Mouse (Mus musculus) stomach, embryonic 16.5 days (tissue): Measurements from ENCODE around the gene Cfap77. TPM values are rescaled to one million over a fixed set of nuclear protein-coding genes. Genes with fewer than 3 reads are reported as not detected.

ENCODE experiments used
- ATAC-seq: fragments of 200-750 bp; cut with Nextera tagmentation; 2 replicates; pipeline ENCODE4 v1.8.0; 2017; ENCODE audit warnings: moderate number of reproducible peaks, moderate TSS enrichment; ENCODE audit not compliant: insufficient read depth, low FRiP score
- H3K27ac ChIP-seq: fragments of 300-500 bp; sonication (generic); 2 replicates; pipeline ENCODE4 v1.5.1; 2014; ENCODE audit warnings: low read length
- H3K27me3 ChIP-seq: fragments of 300-500 bp; sonication (generic); 2 replicates; pipeline ENCODE4 v1.6.1; 2014; ENCODE audit warnings: low read length, control low read depth, mixed read lengths; ENCODE audit not compliant: control insufficient read depth, insufficient read depth
- H3K36me3 ChIP-seq: fragments of 300-500 bp; sonication (generic); 2 replicates; pipeline ENCODE4 v1.6.1; 2014; ENCODE audit warnings: low read length; ENCODE audit not compliant: control insufficient read depth, insufficient read depth
- H3K4me1 ChIP-seq: fragments of 300-500 bp; sonication (generic); 2 replicates; pipeline ENCODE4 v1.6.1; 2014; ENCODE audit warnings: low read length, control low read depth, mixed read lengths; ENCODE audit not compliant: control insufficient read depth, insufficient read depth
- H3K4me2 ChIP-seq: fragments of 300-500 bp; sonication (generic); 2 replicates; pipeline ENCODE4 v1.6.1; 2014; ENCODE audit warnings: low read depth, low read length, mixed read lengths
- H3K4me3 ChIP-seq: fragments of 300-500 bp; sonication (generic); replicated peaks from 2 replicates; pipeline ENCODE4 v1.5.1; 2014; ENCODE audit warnings: mild to moderate bottlenecking, low read length
- H3K9ac ChIP-seq: fragments of 300-500 bp; sonication (generic); 2 replicates; pipeline ENCODE4 v1.6.1; 2014; ENCODE audit warnings: low read length
- H3K9me3 ChIP-seq: fragments of 300-500 bp; sonication (generic); replicated peaks from 2 replicates; pipeline ENCODE4 v1.6.1; 2016; ENCODE audit warnings: low read length, control low read depth; ENCODE audit not compliant: control insufficient read depth
- WGBS: fragments of 180-500 bp; shearing (Covaris S2); extraction: QIAGEN DNeasy Blood & Tissue Kit; methylation state at CpG from one replicate; pipeline ENCODE4 v1.1.7; 2014; 5-methylcytosine and 5-hydroxymethylcytosine counted together
- polyA plus RNA-seq: library from polyadenylated mRNA; unstranded; fragments of >200 nt; fragmentation: Nextera tagmentation; extraction: Ambion mirVana; gene quantifications from 2 replicates; pipeline ENCODE4 v1.2.1, GENCODE M21; 2015

Cfap77 gene
- polyA plus RNA-seq, 1 experiment from 2014 or later: 0.62 TPM

GRCm38 (mm10) chr2:28909186-28909817 is 145.6 kb downstream of the Cfap77 start:
- Histone ChIP-seq H3K4me3 (no peak overlapping the region), H3K36me3 (no peaks in the 10 kb centered on the region), H3K27me3 (peaks cover 77% of the 10 kb centered on the region), H3K27ac (no peak overlapping the region), H3K4me1 (peaks cover 10% of the 10 kb centered on the region), H3K4me2 (no peak overlapping the region), H3K9me3 (no peaks in the 10 kb centered on the region), H3K9ac (no peak overlapping the region)
- WGBS: 1% methylated on average over 41 of the region's 41 CpGs
- no peak for ATAC-seq

- no peaks in the 10 kb centered on the region for H3K9me3 ChIP-seq
- WGBS: 2% methylated on average over 39 of the region's 39 CpGs
- H3K4me2 ChIP-seq: peak overlapping the region; percentile 30
- peaks cover 10% of the 10 kb centered on the region for H3K4me1 ChIP-seq
- H3K27ac ChIP-seq: no peak overlapping the region
- peaks cover 70% of the 10 kb centered on the region for H3K27me3 ChIP-seq
- H3K36me3 ChIP-seq: no peaks in the 10 kb centered on the region
- no peak overlapping the region for H3K9ac ChIP-seq
- peak overlapping the region; percentile 15 for H3K4me3 ChIP-seq
- ATAC-seq: peak; percentile 7; the same call in 1 of the 2 replicates
Observed at GRCm38 (mm10) chr2:28908389-28909153, 146.3 kb downstream of the Cfap77 start.

GRCm38 (mm10) chr2:28907691-28908388 is 147.0 kb downstream of the Cfap77 start:
- H3K4me3 ChIP-seq: peak overlapping the region; percentile 15; the same call in 1 of the 2 replicates
- H3K9me3 ChIP-seq: no peaks in the 10 kb centered on the region
- peaks cover 10% of the 10 kb centered on the region for H3K4me1 ChIP-seq
- no peak overlapping the region for H3K9ac ChIP-seq
- no peaks in the 10 kb centered on the region for H3K36me3 ChIP-seq
- no peak overlapping the region for H3K27ac ChIP-seq
- WGBS: 11% methylated on average over 10 of the region's 10 CpGs
- peak overlapping the region; percentile 30; the same call in 1 of the 2 replicates for H3K4me2 ChIP-seq
- H3K27me3 ChIP-seq: peaks cover 64% of the 10 kb centered on the region
- no peak for ATAC-seq

GRCm38 (mm10) chr2:28905561-28905960 is 149.3 kb downstream of the Cfap77 start:
- Histone ChIP-seq H3K27me3 (peaks cover 42% of the 10 kb centered on the region), H3K27ac (no peak overlapping the region), H3K4me1 (peaks cover 10% of the 10 kb centered on the region), H3K4me3 (no peak overlapping the region), H3K4me2 (no peak overlapping the region), H3K9ac (no peak overlapping the region), H3K36me3 (no peaks in the 10 kb centered on the region), H3K9me3 (no peaks in the 10 kb centered on the region)
- 69% methylated on average over 4 of the region's 4 CpGs for WGBS
- ATAC-seq: no peak

GRCm38 (mm10) chr2:28904786-28905185 is 150.1 kb downstream of the Cfap77 start:
- Histone ChIP-seq H3K27me3 (peaks cover 34% of the 10 kb centered on the region), H3K27ac (no peak overlapping the region), H3K4me1 (peaks cover 10% of the 10 kb centered on the region), H3K9ac (no peak overlapping the region), H3K9me3 (no peaks in the 10 kb centered on the region), H3K36me3 (no peaks in the 10 kb centered on the region), H3K4me3 (no peak overlapping the region), H3K4me2 (no peak overlapping the region)
- ATAC-seq: no peak
- WGBS: 78% methylated on average over 9 of the region's 9 CpGs

GRCm38 (mm10) chr2:28903871-28904270 is 151.0 kb downstream of the Cfap77 start:
- Histone ChIP-seq H3K9ac (no peak overlapping the region), H3K27me3 (peaks cover 25% of the 10 kb centered on the region), H3K27ac (no peak overlapping the region), H3K4me2 (no peak overlapping the region), H3K4me3 (no peak overlapping the region), H3K36me3 (no peaks in the 10 kb centered on the region), H3K4me1 (peaks cover 7% of the 10 kb centered on the region), H3K9me3 (no peaks in the 10 kb centered on the region)
- WGBS: 91% methylated on average over 5 of the region's 5 CpGs
- no peak for ATAC-seq

- no peak for ATAC-seq
- Histone ChIP-seq H3K27me3 (peaks cover 9% of the 10 kb centered on the region), H3K4me3 (no peak overlapping the region), H3K27ac (no peak overlapping the region), H3K9me3 (no peaks in the 10 kb centered on the region), H3K4me1 (no peaks in the 10 kb centered on the region), H3K9ac (no peak overlapping the region), H3K36me3 (no peaks in the 10 kb centered on the region), H3K4me2 (no peak overlapping the region)
- 91% methylated on average over 8 of the region's 8 CpGs for WGBS
Observed at GRCm38 (mm10) chr2:28902291-28902690, 152.6 kb downstream of the Cfap77 start.

- H3K4me2 ChIP-seq: no peak overlapping the region
- WGBS: 72% methylated on average over 4 of the region's 4 CpGs
Observed at GRCm38 (mm10) chr2:28897340-28897899, 157.4 kb downstream of the Cfap77 start.

GRCm38 (mm10) chr2:28895876-28896275 is 159.0 kb downstream of the Cfap77 start:
- H3K36me3 ChIP-seq: no peaks in the 10 kb centered on the region
- no peaks in the 10 kb centered on the region for H3K27me3 ChIP-seq
- no peaks in the 10 kb centered on the region for H3K9me3 ChIP-seq
- ATAC-seq: no peak
- no peaks in the 10 kb centered on the region for H3K4me1 ChIP-seq
- no peak overlapping the region for H3K9ac ChIP-seq
- H3K4me2 ChIP-seq: no peak overlapping the region
- H3K4me3 ChIP-seq: no peak overlapping the region
- H3K27ac ChIP-seq: no peak overlapping the region
- WGBS: 84% methylated on average over 7 of the region's 7 CpGs

More at GRCm38 (mm10) chr2:28897340-28897899, 157.4 kb downstream of the Cfap77 start:
- Histone ChIP-seq H3K9me3 (no peaks in the 10 kb centered on the region), H3K27ac (no peak overlapping the region), H3K4me1 (no peaks in the 10 kb centered on the region), H3K9ac (no peak overlapping the region), H3K27me3 (no peaks in the 10 kb centered on the region), H3K36me3 (no peaks in the 10 kb centered on the region), H3K4me3 (no peak overlapping the region)
- no peak for ATAC-seq
